Mouse (Mus musculus) right cerebral cortex, postnatal 25 days (tissue): ENCODE measurements around the gene Cd96.
"Not testable (repeated sequence)": the region's sequence is repeated elsewhere in the genome, so short reads cannot be mapped to it uniquely, and the experiment has no call there.

Experiments
- DNase-seq: peaks from one replicate; pipeline ENCODE4 v3.0.0; 2022

The Cd96 gene

DNA sequence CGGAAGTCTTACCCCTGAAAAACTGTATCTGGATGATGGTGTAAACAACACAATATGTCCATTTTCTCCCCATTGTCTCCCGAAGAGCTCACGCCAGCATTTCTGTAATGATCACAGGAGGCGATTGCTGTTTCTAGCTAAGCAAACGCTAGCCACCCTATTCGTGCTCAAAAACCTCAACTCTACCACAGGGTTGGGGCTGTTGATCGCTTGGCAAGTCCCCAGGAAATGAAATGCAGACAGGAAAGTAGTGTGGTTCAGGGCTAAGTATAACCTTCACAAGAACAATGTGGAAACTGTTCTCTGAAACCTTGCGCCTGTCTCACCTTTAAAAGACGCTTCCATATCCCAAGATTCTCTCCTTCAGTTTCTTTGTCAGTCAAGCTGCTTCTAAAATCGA is at the start of gene Cd96:
Cd96 (minus strand) TSS at position 232 of the 400 bp plus-strand sequence.
- no peak for DNase-seq

DNA sequence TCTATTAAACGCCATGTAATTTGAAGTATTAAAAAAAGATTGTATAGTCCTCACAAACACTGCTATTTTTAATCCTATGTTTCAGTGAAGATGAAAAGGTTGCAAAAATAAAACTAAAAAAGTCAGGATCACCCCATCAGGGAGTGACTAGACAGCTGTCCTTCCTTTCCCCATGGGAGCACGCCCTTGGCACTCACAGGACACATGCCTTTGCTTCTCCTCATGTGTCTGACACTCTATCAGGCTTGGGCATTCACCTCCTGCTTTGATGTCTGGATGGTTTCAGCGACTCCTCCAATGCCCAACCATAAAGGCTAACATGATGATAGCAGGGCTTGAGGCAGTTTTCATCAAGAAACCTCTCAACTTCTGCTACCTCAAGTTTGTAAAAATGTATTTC is 46.9 kb upstream of the Cd96 start:
- DNase-seq = no peak

DNA sequence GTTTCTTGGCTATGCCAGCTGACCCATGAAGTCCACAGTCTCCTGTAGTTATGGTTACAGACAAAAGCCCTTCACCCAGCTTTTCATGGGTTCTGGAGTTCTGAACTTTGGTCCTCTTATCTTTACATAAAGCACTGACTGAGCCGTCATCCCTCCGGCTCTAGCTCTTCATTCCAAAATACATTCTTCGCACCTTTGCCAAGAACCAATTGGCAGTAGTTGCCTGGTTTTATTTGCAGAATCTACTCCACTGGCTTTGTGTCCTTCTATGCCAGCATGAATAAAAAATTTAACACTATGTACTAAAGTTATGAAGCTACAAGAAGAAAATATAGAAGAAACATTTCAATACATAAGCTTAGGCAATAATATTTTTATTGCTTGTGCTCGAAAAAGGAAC is 45.3 kb upstream of the Cd96 start:
- no peak for DNase-seq

- not testable (repeated sequence) for DNase-seq
Observed at GRCm38 (mm10) chr16:46154832-46155231, 34.8 kb upstream of the Cd96 start, which contains the start of gene Gm4737. Gm4737 (minus strand) TSS chr16:46155077.

GRCm38 (mm10) chr16:46151141-46151540 is 31.1 kb upstream of the Cd96 start:
- no peak for DNase-seq

GRCm38 (mm10) chr16:46148661-46149341 is 28.8 kb upstream of the Cd96 start:
- DNase-seq = no peak

DNA sequence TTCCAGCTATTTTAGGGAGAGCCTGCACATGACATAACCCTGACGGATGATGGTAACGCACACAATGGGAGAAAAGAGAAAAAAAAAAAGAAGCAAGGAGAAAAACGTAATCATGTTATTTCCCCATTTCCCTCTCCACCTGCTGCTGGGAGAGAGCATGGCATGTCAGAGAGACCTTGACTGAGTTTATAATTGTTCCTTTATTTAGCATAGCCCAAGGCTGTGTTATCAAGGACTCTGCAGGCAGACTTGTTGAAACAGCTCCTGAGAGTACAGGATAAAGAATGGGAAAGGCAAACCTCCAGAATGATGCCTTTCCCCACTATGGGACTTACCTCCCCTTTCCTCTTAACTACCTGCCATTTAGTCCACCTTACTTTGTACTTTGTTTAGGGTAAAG is 26.9 kb upstream of the Cd96 start:
- DNase-seq = no peak

GRCm38 (mm10) chr16:46122238-46122637 is 2.2 kb upstream of the Cd96 start:
- DNase-seq = no peak

- peak; percentile 28 for DNase-seq
Observed at GRCm38 (mm10) chr16:46121420-46121819, 1.4 kb upstream of the Cd96 start.

DNA sequence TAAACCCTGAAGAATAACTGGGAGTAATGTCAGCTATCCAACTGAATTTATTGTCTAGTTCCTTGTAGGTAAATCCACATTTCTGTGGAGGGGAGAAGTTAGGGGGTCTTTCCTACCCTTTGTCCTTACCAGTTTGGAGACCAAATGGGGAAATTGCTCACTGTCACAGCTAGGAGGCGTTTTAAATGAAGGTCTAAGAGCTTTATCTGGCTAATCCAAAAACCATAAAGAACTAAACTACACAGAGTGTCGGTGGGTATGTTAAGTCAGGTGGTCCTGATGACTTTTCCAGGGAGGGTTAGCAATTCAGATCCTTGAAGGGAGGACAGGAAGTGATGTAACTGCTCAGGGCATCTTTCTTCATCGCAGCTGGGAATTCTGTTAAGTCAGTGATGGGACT is 556 bp upstream of the Cd96 start:
- DNase-seq = no peak

DNA sequence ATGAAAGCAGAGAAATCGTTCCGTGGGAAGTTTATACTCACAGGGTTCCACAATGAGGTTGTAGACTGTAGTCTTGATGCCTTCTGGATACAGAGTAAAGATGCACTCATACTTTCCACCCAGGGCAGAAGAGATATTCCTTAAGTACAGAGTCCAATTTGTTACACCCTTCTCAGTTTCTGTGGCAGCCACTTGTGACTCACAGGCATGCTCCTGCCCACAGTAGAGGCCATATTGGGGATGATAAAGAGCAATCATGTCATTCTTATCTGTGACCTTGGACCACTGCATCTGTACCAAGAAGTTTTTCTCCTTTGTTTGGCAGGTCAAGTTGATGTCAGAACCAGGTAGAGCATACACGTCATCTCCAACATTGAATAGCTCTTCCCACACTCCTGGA is 2.4 kb downstream of the Cd96 start:
- no peak for DNase-seq

DNA sequence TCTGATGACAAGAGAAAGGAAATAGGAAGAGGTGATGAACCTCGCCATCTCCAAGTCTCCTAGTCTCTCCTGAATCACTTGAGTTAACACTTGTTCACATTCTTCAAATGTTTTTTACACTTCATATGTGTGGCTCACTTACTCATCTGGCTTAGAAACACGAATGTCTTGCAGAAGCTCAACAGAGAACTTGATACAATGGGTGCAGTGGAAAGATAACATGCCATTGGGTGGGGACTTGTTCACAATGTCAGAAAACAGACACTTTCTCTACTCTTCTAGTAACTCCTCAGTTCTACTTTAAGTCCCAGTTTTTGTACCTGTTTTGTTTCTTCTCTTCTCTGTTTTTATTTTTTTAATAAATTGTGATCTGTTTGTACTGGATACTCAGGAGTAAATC is 5.3 kb downstream of the Cd96 start:
- no peak for DNase-seq

GRCm38 (mm10) chr16:46109536-46109935 is 10.5 kb downstream of the Cd96 start:
- DNase-seq = peak; percentile 11

- no peak for DNase-seq
Observed at GRCm38 (mm10) chr16:46107431-46107830, 12.6 kb downstream of the Cd96 start.

GRCm38 (mm10) chr16:46104491-46104890 is 15.6 kb downstream of the Cd96 start:
- DNase-seq = no peak

GRCm38 (mm10) chr16:46101748-46102147 is 18.3 kb downstream of the Cd96 start:
- DNase-seq = no peak

DNA sequence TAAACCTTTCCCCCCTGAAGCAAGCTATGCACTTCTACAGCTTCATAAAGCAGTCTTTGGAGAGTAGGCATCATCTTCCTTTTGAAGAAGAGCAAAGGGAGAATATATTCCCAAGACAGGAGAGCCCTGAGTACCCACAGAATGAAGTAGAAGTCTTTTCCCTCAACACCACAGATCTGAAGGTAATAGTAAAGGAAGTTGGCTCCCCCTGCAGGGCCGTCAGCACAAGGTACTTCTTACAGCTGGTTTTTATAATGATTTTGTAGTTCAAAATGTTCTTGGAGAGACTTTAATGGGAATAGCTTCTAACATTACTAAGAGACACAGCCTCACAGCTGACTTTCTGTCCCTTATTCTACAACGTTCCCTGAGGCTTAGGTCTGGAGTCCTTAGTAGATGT is 19.8 kb downstream of the Cd96 start:
- DNase-seq = peak; percentile 33

DNA sequence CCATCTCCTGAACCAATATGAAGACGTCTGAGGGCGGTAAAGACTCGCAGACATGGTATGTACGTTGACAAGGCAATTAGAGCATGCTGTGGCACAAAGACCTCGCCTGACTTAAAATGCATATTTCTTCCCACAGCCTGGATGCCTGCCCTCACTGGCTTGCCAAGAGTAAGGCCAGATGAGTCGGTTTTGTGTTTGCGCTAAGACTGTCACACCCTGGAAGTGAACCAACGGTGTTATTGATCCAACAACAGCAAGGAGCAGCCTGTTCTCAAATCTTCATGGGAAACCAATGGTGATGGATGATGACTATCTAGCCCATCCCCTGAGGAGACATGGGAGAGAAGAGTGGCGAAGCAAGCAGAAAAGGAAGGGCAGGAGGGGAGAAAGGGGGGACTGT is 22.6 kb downstream of the Cd96 start:
- DNase-seq = no peak

- DNase-seq = no peak
Observed at GRCm38 (mm10) chr16:46094478-46094877, 25.6 kb downstream of the Cd96 start.

GRCm38 (mm10) chr16:46092935-46093334 is 27.1 kb downstream of the Cd96 start:
- no peak for DNase-seq

GRCm38 (mm10) chr16:46086874-46087473 is 33.1 kb downstream of the Cd96 start:
- no peak for DNase-seq

DNA sequence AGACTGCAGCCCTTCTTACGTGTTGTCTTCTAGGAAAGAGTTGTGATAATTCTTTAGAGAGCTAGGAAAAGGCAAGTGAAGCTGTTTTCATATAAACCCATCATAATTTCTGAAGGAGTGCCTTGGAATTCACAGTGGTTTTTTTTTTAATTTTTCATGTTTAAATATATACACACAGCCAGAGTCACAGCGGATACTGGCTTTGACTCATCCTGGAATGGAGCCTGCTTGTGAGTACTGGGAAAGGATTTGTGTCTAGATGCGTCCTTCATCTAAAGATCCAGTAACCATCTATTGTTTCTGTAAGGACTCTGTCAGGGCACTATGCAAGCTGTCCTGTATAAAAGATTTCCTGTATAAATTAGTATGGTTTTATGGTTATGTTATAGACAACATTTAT is 52.1 kb downstream of the Cd96 start:
- no peak for DNase-seq

DNA sequence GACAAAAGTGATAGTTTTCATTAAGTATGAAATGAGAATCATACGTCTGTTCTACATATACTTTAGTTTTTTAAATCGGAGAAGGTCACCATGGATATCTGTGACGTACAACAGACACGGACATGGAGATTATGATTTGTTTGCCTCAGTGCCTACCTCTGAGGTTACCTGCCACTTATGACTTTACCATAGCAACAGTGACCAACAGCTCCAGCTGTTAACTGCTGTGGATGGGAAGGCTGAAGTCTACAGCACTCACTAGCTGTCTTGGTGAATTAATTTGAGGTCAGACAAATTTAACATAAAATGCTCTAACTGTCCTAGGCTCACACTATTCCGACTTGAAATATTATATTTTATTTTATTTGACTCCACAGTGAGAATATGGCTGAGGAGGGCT is 56.8 kb downstream of the Cd96 start:
- DNase-seq = no peak

- DNase-seq = no peak
Observed at GRCm38 (mm10) chr16:46046906-46047305, 73.1 kb downstream of the Cd96 start.

DNA sequence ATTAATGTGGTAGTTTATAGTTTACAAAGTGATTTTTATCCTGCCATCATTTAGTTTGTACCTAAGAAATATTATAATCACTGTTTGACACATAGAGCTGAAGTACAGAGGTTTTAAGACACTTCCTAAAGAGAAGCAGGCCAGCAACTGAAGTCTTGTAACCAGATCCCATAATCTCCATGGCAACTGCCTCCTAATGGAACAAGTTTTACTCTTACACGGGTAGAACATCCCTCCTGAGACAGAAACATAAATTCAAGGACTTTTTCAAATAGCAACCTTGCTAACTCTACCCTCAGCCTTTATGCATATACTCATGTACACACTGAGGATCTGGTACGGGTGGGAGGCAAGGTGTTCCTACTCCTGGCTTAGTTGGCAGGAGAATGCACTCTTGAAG is 83.8 kb downstream of the Cd96 start:
- no peak for DNase-seq
